Comparison of ENCODE assay signal across 33 mouse cellular contexts in genomic region chr2:168729736-168730135, GRCm38 (mm10). TPM values are rescaled to one million over a fixed set of nuclear protein-coding genes. Genes with fewer than 3 reads are reported as not detected.
A peak's percentile ranks its signal among the peaks of the same experiment; 100 is the strongest.
DNase-seq lines count a peak whose midpoint lies in the region; ATAC-seq and TF ChIP-seq lines count a peak whose summit lies in the region.
"Had no signal": no experiment of that assay in that cellular context is flagged by ENCODE, and none has a peak within 500 bp of the region (broad histone marks: within the 10 kb centered on the region; RNA-seq: fewer than 3 reads in every experiment).

No protein-coding gene starts in this region.

- DNase-seq in kidney, adult 2 months: peak; percentile 43
- DNase-seq in kidney, postnatal 25 days: no peak
- DNase-seq in ES-CJ7 (ENCODE audit: low read depth, low spot score): peak; percentile 58
- DNase-seq: adrenal gland, postnatal 25 days; B cell, adult 2 months; cerebellum, adult 18-20 months; cerebellum, postnatal 14 days; gastrocnemius, postnatal 10 days; heart, postnatal 14 days; liver; retina, postnatal 1 day; right cerebral cortex, postnatal 25 days; thymus, adult 18-20 months; thymus, postnatal 25 days had no signal

- no peak overlapping the region for H3K4me2 ChIP-seq in midbrain, embryonic 13.5 days (replicated peaks)
- no peak overlapping the region for H3K4me2 ChIP-seq in midbrain, embryonic 16.5 days (ENCODE audit: low read length)
- no peak overlapping the region for H3K4me2 ChIP-seq in midbrain, embryonic 15.5 days
- H3K4me2 ChIP-seq: intestine, embryonic 15.5 days; liver, embryonic 15.5 days; lung, embryonic 15.5 days; midbrain, embryonic 12.5 days; neural tube, embryonic 15.5 days; stomach, embryonic 15.5 days had no signal

- no peak overlapping the region for H3K27ac ChIP-seq in kidney, adult 2 months (ENCODE audit: insufficient read depth, low read depth, low read length)
- H3K27ac ChIP-seq in midbrain, embryonic 13.5 days: peak overlapping the region; percentile 49; the same call in 1 of the 2 replicates
- no peak overlapping the region for H3K27ac ChIP-seq in midbrain, embryonic 16.5 days (ENCODE audit: low read length)
- H3K27ac ChIP-seq in midbrain, embryonic 15.5 days: 0 out of 2 replicates have a peak overlapping the region, but pooled peaks have one; percentile 15
- H3K27ac ChIP-seq: intestine, embryonic 15.5 days; liver, embryonic 15.5 days; lung, embryonic 15.5 days; neural tube, embryonic 15.5 days; stomach, embryonic 15.5 days had no signal

- 86% methylated on average over 12 of the region's 12 CpGs for WGBS in kidney, adult 2 months
- 82% methylated on average over 12 of the region's 12 CpGs for whole genome bisulfite sequencing in midbrain, embryonic 13.5 days
- 83% methylated on average over 12 of the region's 12 CpGs for WGBS in midbrain, embryonic 16.5 days
- WGBS in midbrain, embryonic 15.5 days: 84% methylated on average over 12 of the region's 12 CpGs

- H3K36me3 ChIP-seq in kidney, adult 2 months (ENCODE audit: control insufficient read depth, insufficient read depth, low read length): no peaks in the 10 kb centered on the region
- no peaks in the 10 kb centered on the region for H3K36me3 ChIP-seq in midbrain, embryonic 13.5 days
- no peaks in the 10 kb centered on the region for H3K36me3 ChIP-seq in midbrain, embryonic 16.5 days (ENCODE audit: control insufficient read depth, insufficient read depth, low read length)
- no peaks in the 10 kb centered on the region for H3K36me3 ChIP-seq in midbrain, embryonic 15.5 days (replicated peaks)
- H3K36me3 ChIP-seq: hindbrain, embryonic 10.5 days; intestine, embryonic 15.5 days; liver, embryonic 15.5 days; lung, embryonic 15.5 days; midbrain, embryonic 12.5 days; neural tube, embryonic 15.5 days; stomach, embryonic 15.5 days had no signal

- H3K4me1 ChIP-seq in kidney, adult 2 months (ENCODE audit: control insufficient read depth, insufficient read depth, low read length): peaks cover 3% of the 10 kb centered on the region; the same call in 1 of the 2 replicates
- H3K4me1 ChIP-seq in midbrain, embryonic 13.5 days (replicated peaks): peaks cover 50% of the 10 kb centered on the region
- peaks cover 34% of the 10 kb centered on the region for H3K4me1 ChIP-seq in midbrain, embryonic 16.5 days (ENCODE audit: control insufficient read depth, insufficient read depth, low read length)
- peaks cover 30% of the 10 kb centered on the region for H3K4me1 ChIP-seq in midbrain, embryonic 15.5 days
- H3K4me1 ChIP-seq: liver, embryonic 15.5 days; lung, embryonic 15.5 days had no signal

- no peaks in the 10 kb centered on the region for H3K9me3 ChIP-seq in midbrain, embryonic 13.5 days
- no peaks in the 10 kb centered on the region for H3K9me3 ChIP-seq in midbrain, embryonic 16.5 days (replicated peaks; ENCODE audit: control insufficient read depth, low read length, poor library complexity, severe bottlenecking)
- no peaks in the 10 kb centered on the region for H3K9me3 ChIP-seq in midbrain, embryonic 15.5 days
- H3K9me3 ChIP-seq: hindbrain, embryonic 10.5 days; intestine, embryonic 15.5 days; liver, embryonic 15.5 days; lung, embryonic 15.5 days; midbrain, embryonic 12.5 days; neural tube, embryonic 15.5 days; stomach, embryonic 15.5 days had no signal

- TF ChIP-seq POLR2A in kidney, adult 2 months (IDR thresholded peaks at IDR 0.05; ENCODE audit: low read depth, low read length): no peak

- H3K4me3 ChIP-seq in kidney, adult 2 months (ENCODE audit: insufficient read depth, low read depth, low read length): no peak overlapping the region
- no peak overlapping the region for H3K4me3 ChIP-seq in midbrain, embryonic 13.5 days (replicated peaks)
- H3K4me3 ChIP-seq in midbrain, embryonic 16.5 days (ENCODE audit: low read depth, low read length): no peak overlapping the region
- H3K4me3 ChIP-seq in midbrain, embryonic 15.5 days: no peak overlapping the region
- H3K4me3 ChIP-seq: erythroblast, embryonic 14.5 days; hindbrain, embryonic 10.5 days; intestine, embryonic 15.5 days; liver, embryonic 15.5 days; lung, embryonic 15.5 days; midbrain, embryonic 12.5 days; myocyte; neural tube, embryonic 15.5 days; stomach, embryonic 15.5 days had no signal

- no peak overlapping the region for H3K9ac ChIP-seq in midbrain, embryonic 13.5 days (replicated peaks)
- no peak overlapping the region for H3K9ac ChIP-seq in midbrain, embryonic 16.5 days (ENCODE audit: low read depth, low read length)
- no peak overlapping the region for H3K9ac ChIP-seq in midbrain, embryonic 15.5 days
- H3K9ac ChIP-seq: intestine, embryonic 15.5 days; liver, embryonic 15.5 days; lung, embryonic 15.5 days; midbrain, embryonic 12.5 days; neural tube, embryonic 15.5 days; stomach, embryonic 15.5 days had no signal

- ATAC-seq in midbrain, embryonic 13.5 days: no peak
- ATAC-seq in midbrain, embryonic 16.5 days: no peak
- no peak for ATAC-seq in midbrain, embryonic 15.5 days (replicated peaks)
- ATAC-seq in granulocyte monocyte progenitor cell, adult 5-6 weeks (replicated peaks; ENCODE audit: poor library complexity, severe bottlenecking): no peak
- ATAC-seq: hindbrain, embryonic 16.5 days; intestine, embryonic 15.5 days; Patski had no signal

- H3K27me3 ChIP-seq in kidney, adult 2 months (replicated peaks; ENCODE audit: control insufficient read depth, insufficient read depth, low read length): no peaks in the 10 kb centered on the region
- no peaks in the 10 kb centered on the region for H3K27me3 ChIP-seq in midbrain, embryonic 13.5 days
- H3K27me3 ChIP-seq in midbrain, embryonic 16.5 days (ENCODE audit: control insufficient read depth, insufficient read depth, low read depth, low read length): no peaks in the 10 kb centered on the region
- no peaks in the 10 kb centered on the region for H3K27me3 ChIP-seq in midbrain, embryonic 15.5 days (replicated peaks)
- H3K27me3 ChIP-seq: intestine, embryonic 15.5 days; liver, embryonic 15.5 days; lung, embryonic 15.5 days; midbrain, embryonic 12.5 days; neural tube, embryonic 15.5 days; Patski; stomach, embryonic 15.5 days had no signal

- TF ChIP-seq CTCF in kidney, adult 2 months (conservative IDR thresholded peaks at IDR 0.05; ENCODE audit: insufficient read depth, insufficient read length, low read depth, low read length): no peak; the same call in 1 of the 2 replicates

RNA-seq across cellular contexts. Expression of gene Atp9a, which starts 12.5 kb away (rescaled TPM):
- polyA plus RNA-seq in kidney, adult 2 months (2012; rRNA removed): 56.0 and 59.8 TPM in 2 replicates
- 61.1 and 63.6 TPM in 2 replicates for polyA plus RNA-seq in midbrain, embryonic 13.5 days (2015; fragmentation: Nextera tagmentation; extraction: Ambion mirVana)
- 88.4 and 97.1 TPM in 2 replicates for polyA plus RNA-seq in midbrain, embryonic 16.5 days (2015; fragmentation: Nextera tagmentation; extraction: Ambion mirVana)
- polyA plus RNA-seq in midbrain, embryonic 15.5 days (2015; fragmentation: Nextera tagmentation; extraction: Ambion mirVana): 155 and 179 TPM in 2 replicates
- 0.62 TPM in 1 of 2 replicates, not detected in the other for total RNA-seq in granulocyte monocyte progenitor cell, adult 5-6 weeks (2014; fragmentation: Nextera tagmentation)
- 0.56 and 0.82 TPM in 2 replicates for total RNA-seq in granulocyte monocyte progenitor cell, adult 5-6 weeks (2017)
- total RNA-seq: MEL had no signal

RNA-seq across cellular contexts. Expression of gene Sall4, which starts 38.0 kb away (rescaled TPM):
- not detected in 2 replicates for polyA plus RNA-seq in kidney, adult 2 months (2012; rRNA removed)
- polyA plus RNA-seq in midbrain, embryonic 13.5 days (2015; fragmentation: Nextera tagmentation; extraction: Ambion mirVana): 2.2 and 5.5 TPM in 2 replicates
- polyA plus RNA-seq in midbrain, embryonic 16.5 days (2015; fragmentation: Nextera tagmentation; extraction: Ambion mirVana): 0.84 and 1.9 TPM in 2 replicates
- 1.2 and 1.3 TPM in 2 replicates for polyA plus RNA-seq in midbrain, embryonic 15.5 days (2015; fragmentation: Nextera tagmentation; extraction: Ambion mirVana)
- not detected in 2 replicates for total RNA-seq in granulocyte monocyte progenitor cell, adult 5-6 weeks (2014; fragmentation: Nextera tagmentation)
- not detected in 2 replicates for total RNA-seq in granulocyte monocyte progenitor cell, adult 5-6 weeks (2017)
- total RNA-seq: adrenal gland, adult 18-20 months; adrenal gland, postnatal 25 days; megakaryocyte progenitor cell, adult 5-6 weeks; MEL had no signal
- polyA plus RNA-seq: gonadal fat pad, adult 2 months; myocyte; Patski had no signal

Comparison
In these comparisons a context has a peak if more than half of its experiments do, and no peak if none do; other contexts are left out.
1. DNase-seq: peak in kidney, adult 2 months (single experiment) and ES-CJ7 (single experiment); none in kidney, postnatal 25 days (0 of 2).
2. H3K27ac ChIP-seq: peak in midbrain, embryonic 13.5 days (single experiment) and midbrain, embryonic 15.5 days (single experiment); none in kidney, adult 2 months (single experiment) and midbrain, embryonic 16.5 days (single experiment).